Mouse (Mus musculus) midbrain, embryonic 14.5 days (tissue): ENCODE data around the gene Abcc8. TPM values are rescaled to one million over a fixed set of nuclear protein-coding genes. Genes with fewer than 3 reads are reported as not detected.

Experiments
- polyA plus RNA-seq: library from polyadenylated mRNA; unstranded; fragments of >200 nt; fragmentation: Nextera tagmentation; extraction: Ambion mirVana; gene quantifications from 2 replicates; pipeline ENCODE4 v1.2.1, GENCODE M21; 2014

Abcc8 gene
- polyA plus RNA-seq, 1 experiment from 2014 or later = 3.0 TPM

Other genes with a start within 250 kb of the Abcc8 start
- 0.12 and 0.24 TPM in 2 replicates for gene Abcc6, start 149.7 kb downstream of the Abcc8 start, polyA plus RNA-seq
- 28.6 and 32.6 TPM in 2 replicates for gene Nomo1, start 146.3 kb downstream of the Abcc8 start, polyA plus RNA-seq
- 1.6 and 2.0 TPM in 2 replicates for gene Kcnj11, start 79.3 kb downstream of the Abcc8 start, polyA plus RNA-seq
- gene Ush1c, start 58.5 kb upstream of the Abcc8 start, polyA plus RNA-seq = 0.83 and 1.7 TPM in 2 replicates
- 0.03 and 0.07 TPM in 2 replicates for gene Otog, start 61.0 kb upstream of the Abcc8 start, polyA plus RNA-seq
- gene Myod1, start 196.4 kb upstream of the Abcc8 start, polyA plus RNA-seq = not detected in 2 replicates
- gene Kcnc1, start 216.5 kb upstream of the Abcc8 start, polyA plus RNA-seq = 13.9 and 15.4 TPM in 2 replicates